Mouse (Mus musculus): Measurements from ENCODE around the gene Kif2b.

The Kif2b gene

DNA sequence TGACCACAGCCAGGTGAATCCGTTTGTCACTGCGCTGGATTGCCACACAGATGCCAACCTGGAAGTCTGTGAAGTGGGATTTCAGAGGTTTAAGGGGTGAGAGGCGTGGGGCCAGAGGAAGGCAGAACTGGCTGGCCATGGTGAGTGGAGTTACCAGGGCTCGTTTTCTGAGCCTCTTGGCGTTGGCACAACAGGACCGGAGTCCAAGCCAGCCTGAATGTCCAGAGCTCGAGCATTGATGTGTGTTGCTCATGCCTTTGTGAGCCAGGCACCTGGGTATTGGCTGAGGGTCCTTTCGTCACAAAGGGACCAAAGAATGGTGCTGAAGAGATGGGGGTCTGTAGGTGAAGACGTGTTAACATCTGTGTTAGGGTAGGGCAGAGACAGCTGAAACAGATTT is at the start of gene Kif2b:
Kif2b (minus strand) TSS at position 242 of the 400 bp plus-strand sequence.
- no peak for DNase-seq

DNA sequence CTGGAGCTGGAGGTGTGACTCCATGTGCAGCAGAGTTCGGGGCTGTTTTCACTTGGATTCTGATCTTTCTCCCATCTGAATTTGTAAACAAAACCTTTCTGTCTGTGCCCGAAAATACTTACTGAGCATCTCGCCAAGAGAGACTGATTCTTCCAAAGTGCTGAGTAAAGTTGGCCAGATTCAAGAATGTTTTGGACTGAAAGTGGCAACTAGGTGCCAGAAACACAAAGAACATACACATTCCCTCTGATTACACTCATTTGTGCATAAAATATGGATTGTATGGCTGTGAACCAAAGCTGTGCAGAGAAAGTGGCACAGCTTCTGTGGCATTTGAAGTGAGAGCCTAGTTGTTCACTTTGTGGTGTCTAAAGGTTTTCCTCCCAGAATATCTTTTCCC is 15.7 kb upstream of the Kif2b start:
- no peak for DNase-seq

DNA sequence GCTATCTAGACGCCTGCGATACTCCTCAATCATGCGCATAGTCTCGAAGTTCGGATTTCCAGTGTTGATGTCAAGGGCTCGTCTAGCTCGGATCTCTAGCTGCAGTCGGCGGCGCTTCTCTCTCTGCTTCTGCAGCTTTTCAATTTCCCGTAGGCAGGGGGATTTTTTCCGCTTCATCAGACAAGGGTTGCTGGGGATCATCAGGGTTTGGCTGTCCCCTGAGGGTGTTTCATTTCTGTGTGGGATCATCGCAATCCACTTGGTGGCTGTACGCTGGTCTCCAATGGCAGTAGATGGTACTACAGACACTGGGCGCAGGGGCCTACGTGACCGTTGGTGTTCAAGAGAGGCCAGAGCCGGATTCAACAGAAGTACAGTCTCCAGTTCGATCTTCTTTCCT is 502 bp downstream of the Kif2b start:
- DNase-seq = no peak

DNA sequence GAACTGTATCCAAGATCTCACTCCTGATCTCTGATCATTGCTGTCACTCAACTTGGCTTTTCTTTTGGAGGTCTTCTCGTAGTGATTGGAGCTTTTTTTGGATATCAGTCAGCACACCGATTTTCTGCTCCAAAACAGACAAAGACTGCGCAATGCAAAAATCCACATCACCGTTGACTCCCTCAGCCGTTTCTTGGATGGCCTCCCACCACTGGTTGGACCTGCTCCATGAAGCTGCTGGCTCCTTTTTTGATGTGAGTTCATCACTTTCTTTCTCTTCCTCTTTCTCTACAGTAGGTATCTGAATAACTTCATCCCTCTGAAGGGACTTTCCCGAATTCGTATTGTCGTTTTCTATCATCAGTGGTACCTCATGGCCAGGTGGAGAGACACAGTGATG is 2.0 kb downstream of the Kif2b start:
- no peak for DNase-seq

DNA sequence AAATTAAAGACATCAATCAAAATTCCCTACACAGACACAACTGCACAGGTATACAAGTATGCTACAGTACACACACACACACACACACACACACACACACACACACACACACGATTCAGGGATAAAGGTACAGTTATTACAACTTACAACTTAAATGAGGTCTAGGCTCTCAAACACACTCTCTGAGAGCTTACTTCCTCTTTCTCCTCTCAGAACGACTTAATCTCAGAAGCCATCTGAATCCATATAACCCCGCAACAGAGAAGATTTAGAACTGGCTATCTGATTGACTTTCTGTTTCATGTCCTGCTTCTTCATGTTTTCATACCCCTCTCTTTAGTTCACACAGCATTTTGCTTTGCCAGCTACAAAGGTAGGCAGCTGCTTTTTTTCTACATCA is 2.9 kb downstream of the Kif2b start:
- no peak for DNase-seq

DNA sequence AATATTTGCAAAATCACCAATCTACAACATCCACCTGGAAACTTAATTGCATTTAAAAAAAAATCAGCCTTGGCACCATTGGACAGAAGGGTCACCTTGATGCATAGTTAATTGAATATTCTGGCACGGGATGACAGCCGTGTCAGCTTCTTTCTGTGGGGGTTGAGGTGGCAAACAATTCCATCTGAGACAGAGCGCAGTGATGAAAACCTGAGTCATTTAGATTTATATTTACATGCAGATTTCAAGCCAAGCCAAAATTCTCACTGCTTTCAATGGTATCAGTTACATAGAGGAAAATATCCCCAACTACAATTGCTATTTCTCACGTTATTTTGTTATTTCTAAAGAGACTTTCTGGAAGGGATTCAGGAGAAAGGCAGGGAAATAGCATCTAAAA is 46.6 kb downstream of the Kif2b start:
- no peak for DNase-seq

Measured in kidney, adult 9 months (tissue).